Mouse (Mus musculus): ENCODE measurements around the gene Slc25a23. TPM values are rescaled to one million over a fixed set of nuclear protein-coding genes. Genes with fewer than 3 reads are reported as not detected.

Slc25a23 gene
- polyA plus RNA-seq (2017; shearing (Covaris generic)), result 3.2 TPM

GRCm38 (mm10) chr17:57059486-57059977, at the start of gene Slc25a23:
Gene Slc25a23, minus strand, starts transcription at chr17:57059863.

DNA sequence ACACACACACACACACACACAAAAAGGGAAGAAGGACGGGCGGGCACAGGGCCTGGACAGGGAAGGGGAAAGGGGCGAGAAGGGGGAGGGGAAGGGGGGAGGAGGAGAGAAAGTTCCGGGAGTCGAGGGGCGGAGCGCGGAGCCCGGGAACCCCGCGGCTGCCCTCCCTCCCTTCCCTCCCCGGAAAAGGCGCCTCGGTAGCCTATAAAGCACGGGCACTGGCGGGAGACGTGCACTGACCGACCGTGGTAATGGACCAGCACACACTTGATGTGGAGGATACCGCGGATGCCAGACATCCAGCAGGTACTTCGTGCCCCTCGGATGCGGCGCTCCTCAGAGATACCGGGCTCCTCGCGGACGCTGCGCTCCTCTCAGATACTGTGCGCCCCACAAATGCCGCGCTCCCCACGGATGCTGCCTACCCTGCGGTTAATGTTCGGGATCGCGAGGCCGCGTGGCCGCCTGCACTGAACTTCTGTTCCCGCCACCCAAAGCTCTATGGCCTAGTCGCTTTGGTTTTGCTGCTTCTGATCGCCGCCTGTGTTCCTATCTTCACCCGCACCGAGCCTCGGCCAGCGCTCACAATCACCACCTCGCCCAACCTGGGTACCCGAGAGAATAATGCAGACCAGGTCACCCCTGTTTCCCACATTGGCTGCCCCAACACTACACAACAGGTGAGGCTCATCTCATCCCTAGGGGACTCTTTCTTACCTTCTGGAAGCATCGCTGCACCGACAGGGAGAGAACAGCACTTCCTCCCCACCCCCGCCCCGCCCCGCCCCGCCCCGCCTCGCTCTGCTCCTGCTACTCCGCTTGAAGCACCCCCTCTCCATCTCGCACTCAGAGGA, 45.7 kb upstream of the Slc25a23 start, which contains the start of gene Tnfsf9:
TSS of gene Tnfsf9 (plus strand) at position 145 of the 854 bp plus-strand sequence.

GRCm38 (mm10) chr17:57087049-57087832, 27.6 kb upstream of the Slc25a23 start, which contains the start of gene Tubb4a:
Gene Tubb4a, minus strand, starts transcription at chr17:57087782.

DNA sequence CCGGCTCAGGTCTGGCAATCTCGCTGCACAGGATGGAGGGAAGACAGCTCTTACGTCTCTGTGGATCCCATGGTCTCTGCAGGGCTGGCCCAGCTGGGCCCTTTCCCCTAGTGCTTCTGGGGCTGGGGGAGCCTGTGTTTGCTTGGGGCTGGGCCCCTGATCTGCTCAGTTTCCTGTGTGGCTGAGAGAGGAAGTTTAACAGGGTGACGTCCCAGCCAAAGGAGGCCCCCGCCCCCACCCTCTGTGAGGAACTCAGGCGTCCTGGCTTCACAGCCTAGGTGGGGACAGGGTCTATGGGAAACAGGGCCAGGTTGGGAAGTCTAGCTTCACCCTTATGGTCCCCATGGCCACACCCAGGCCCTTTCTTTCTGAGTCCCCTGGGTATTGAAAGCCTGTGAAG, 18.7 kb upstream of the Slc25a23 start, which contains the start of gene Dennd1c:
TSS of gene Dennd1c (minus strand) at position 179 of the 400 bp plus-strand sequence.

DNA sequence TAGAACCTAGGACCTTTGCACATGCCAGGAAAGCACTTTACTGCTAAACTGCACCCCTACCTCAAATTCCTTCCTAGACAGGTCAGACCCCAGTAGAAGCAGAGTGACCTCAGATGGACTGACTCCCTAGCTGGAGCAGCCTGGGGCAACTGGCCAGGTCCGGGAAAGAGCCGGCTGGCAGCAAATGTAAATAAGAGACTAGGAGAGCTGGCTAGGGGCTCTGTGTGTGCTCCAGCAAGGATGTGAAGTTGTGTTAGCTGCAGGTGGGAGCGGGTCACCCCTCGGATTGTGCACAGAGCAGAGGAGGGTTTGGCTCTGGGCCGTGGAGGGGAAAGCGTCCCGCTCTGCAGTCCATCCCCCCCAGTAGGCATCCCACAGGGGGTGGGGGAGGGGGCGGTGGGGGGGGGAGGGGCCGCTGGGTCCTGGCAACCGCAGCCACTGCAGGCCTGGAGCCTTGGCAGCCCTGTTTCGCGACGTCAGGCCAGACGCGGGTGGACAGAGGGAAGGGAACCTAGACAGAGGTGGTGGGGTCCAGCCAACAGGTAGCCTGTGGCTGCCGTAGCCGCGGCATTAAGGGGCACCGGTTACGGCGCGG, 675 bp downstream of the Slc25a23 start, which contains the start of gene Crb3:
TSS of gene Crb3 (plus strand) at position 215 of the 595 bp plus-strand sequence.

GRCm38 (mm10) chr17:57041554-57041953, 18.1 kb downstream of the Slc25a23 start, which contains the start of gene Slc25a41:
Gene Slc25a41, minus strand, starts transcription at chr17:57041654.

GRCm38 (mm10) chr17:57030931-57031660, 28.6 kb downstream of the Slc25a23 start, which contains the start of gene Khsrp:
Gene Khsrp, minus strand, starts transcription at chr17:57031522.

GRCm38 (mm10) chr17:57011236-57012141, 48.2 kb downstream of the Slc25a23 start, which contains the start of the genes Gtf2f1 and Gm17949:
Gene Gtf2f1, minus strand, starts transcription at chr17:57011288.
Gene Gm17949, plus strand, starts transcription at chr17:57011469.

GRCm38 (mm10) chr17:56999968-57000609, 59.6 kb downstream of the Slc25a23 start, which contains the start of gene Pspn:
Gene Pspn, minus strand, starts transcription at chr17:57000018.

GRCm38 (mm10) chr17:56997029-56997667, 62.5 kb downstream of the Slc25a23 start, which contains the start of gene Alkbh7:
Gene Alkbh7, plus strand, starts transcription at chr17:56997339.

Other genes with a start within 250 kb of the Slc25a23 start
- 1.5 TPM for gene Rfx2, start 228.8 kb downstream of the Slc25a23 start, polyA plus RNA-seq (2017; shearing (Covaris generic))
- gene Acsbg2, start 185.4 kb downstream of the Slc25a23 start, polyA plus RNA-seq (2017; shearing (Covaris generic)), result not detected
- gene 1700061G19Rik, start 184.4 kb downstream of the Slc25a23 start, polyA plus RNA-seq (2017; shearing (Covaris generic)), result not detected
- gene Mllt1, start 124.4 kb downstream of the Slc25a23 start, polyA plus RNA-seq (2017; shearing (Covaris generic)), result 4.7 TPM
- not detected for gene Acer1, start 77.7 kb downstream of the Slc25a23 start, polyA plus RNA-seq (2017; shearing (Covaris generic))
- 79.5 TPM for gene Clpp, start 69.6 kb downstream of the Slc25a23 start, polyA plus RNA-seq (2017; shearing (Covaris generic))
- gene Alkbh7, start 62.5 kb downstream of the Slc25a23 start, polyA plus RNA-seq (2017; shearing (Covaris generic)), result 43.6 TPM
- gene Pspn, start 59.8 kb downstream of the Slc25a23 start, polyA plus RNA-seq (2017; shearing (Covaris generic)), result 1.0 TPM
- gene Gtf2f1, start 48.6 kb downstream of the Slc25a23 start, polyA plus RNA-seq (2017; shearing (Covaris generic)), result 92.3 TPM
- 0.67 TPM for gene Gm17949, start 48.4 kb downstream of the Slc25a23 start, polyA plus RNA-seq (2017; shearing (Covaris generic))
- gene Khsrp, start 28.3 kb downstream of the Slc25a23 start, polyA plus RNA-seq (2017; shearing (Covaris generic)), result 9.0 TPM
- gene Slc25a41, start 18.2 kb downstream of the Slc25a23 start, polyA plus RNA-seq (2017; shearing (Covaris generic)), result not detected
- gene Crb3, start 758 bp downstream of the Slc25a23 start, polyA plus RNA-seq (2017; shearing (Covaris generic)), result 1.2 TPM
- gene Dennd1c, start 18.7 kb upstream of the Slc25a23 start, polyA plus RNA-seq (2017; shearing (Covaris generic)), result 333 TPM
- gene Tubb4a, start 27.9 kb upstream of the Slc25a23 start, polyA plus RNA-seq (2017; shearing (Covaris generic)), result 2.2 TPM
- gene Tnfsf9, start 45.5 kb upstream of the Slc25a23 start, polyA plus RNA-seq (2017; shearing (Covaris generic)), result 10.5 TPM
- gene Cd70, start 89.9 kb upstream of the Slc25a23 start, polyA plus RNA-seq (2017; shearing (Covaris generic)), result 1.0 TPM
- 10.2 TPM for gene Tnfsf14, start 134.3 kb upstream of the Slc25a23 start, polyA plus RNA-seq (2017; shearing (Covaris generic))
- 2.6 TPM for gene C3, start 168.3 kb upstream of the Slc25a23 start, polyA plus RNA-seq (2017; shearing (Covaris generic))
- 91.3 TPM for gene Gpr108, start 188.6 kb upstream of the Slc25a23 start, polyA plus RNA-seq (2017; shearing (Covaris generic))
- gene Trip10, start 189.6 kb upstream of the Slc25a23 start, polyA plus RNA-seq (2017; shearing (Covaris generic)), result 5.4 TPM
- gene Vav1, start 219.2 kb upstream of the Slc25a23 start, polyA plus RNA-seq (2017; shearing (Covaris generic)), result 229 TPM

Measured in activated CD4-positive, CD25-positive, alpha-beta regulatory T cell, adult 9 weeks (primary cell).